Mouse (Mus musculus) lung, postnatal 0 days (tissue): Measurements from ENCODE around the gene E2f4. TPM values are rescaled to one million over a fixed set of nuclear protein-coding genes. Genes with fewer than 3 reads are reported as not detected.

Source experiments
- ATAC-seq: fragments of 200-750 bp; cut with Nextera tagmentation; 2 replicates; pipeline ENCODE4 v1.8.0; 2017; ENCODE audit warnings: moderate library complexity
- DNase-seq: peaks from one replicate; pipeline ENCODE4 v3.0.0-alpha.2; 2016; ENCODE audit warnings: low spot score
- H3K27ac ChIP-seq: fragments of 300-500 bp; sonication (generic); 2 replicates; pipeline ENCODE4 v1.5.1; 2014; ENCODE audit warnings: antibody characterized with exemption, mild to moderate bottlenecking, low read length, mixed read lengths
- H3K27me3 ChIP-seq: fragments of 300-500 bp; sonication (generic); replicated peaks from 2 replicates; pipeline ENCODE4 v1.6.1; 2014; ENCODE audit warnings: low read length, mixed read lengths; ENCODE audit not compliant: insufficient read depth
- H3K36me3 ChIP-seq: fragments of 300-500 bp; sonication (generic); 2 replicates; pipeline ENCODE4 v1.6.1; 2014; ENCODE audit warnings: low read length, mixed read lengths; ENCODE audit not compliant: insufficient read depth
- H3K4me1 ChIP-seq: fragments of 300-500 bp; sonication (generic); 2 replicates; pipeline ENCODE4 v1.6.1; 2014; ENCODE audit warnings: antibody characterized with exemption, low read depth, low read length, mixed read lengths; ENCODE audit not compliant: insufficient read depth
- H3K4me2 ChIP-seq: fragments of 300-500 bp; sonication (generic); replicated peaks from 2 replicates; pipeline ENCODE4 v1.6.1; 2014; ENCODE audit warnings: low read depth, mild to moderate bottlenecking, low read length, moderate library complexity, mixed read lengths
- H3K4me3 ChIP-seq: fragments of 300-500 bp; sonication (generic); 2 replicates; pipeline ENCODE4 v1.5.1; 2014; ENCODE audit warnings: low read depth, low read length
- H3K9ac ChIP-seq: fragments of 300-500 bp; sonication (generic); replicated peaks from 2 replicates; pipeline ENCODE4 v1.6.1; 2014; ENCODE audit warnings: low read depth, mild to moderate bottlenecking
- H3K9me3 ChIP-seq: fragments of 300-500 bp; sonication (generic); 2 replicates; pipeline ENCODE4 v1.6.1; 2016; ENCODE audit warnings: low read length, mixed read lengths
- CTCF ChIP-seq: IDR thresholded peaks from 2 replicates; pipeline ENCODE4 v1.5.1; 2016; ENCODE audit warnings: antibody characterized with exemption, mild to moderate bottlenecking
- EP300 ChIP-seq: IDR thresholded peaks from 2 replicates; pipeline ENCODE4 v1.6.1; 2016; ENCODE audit warnings: antibody characterized with exemption, mild to moderate bottlenecking, control low read depth
- WGBS: fragments of 180-500 bp; shearing (Covaris S2); extraction: QIAGEN DNeasy Blood & Tissue Kit; methylation state at CpG from one replicate; pipeline ENCODE4 v1.1.7; 2014; 5-methylcytosine and 5-hydroxymethylcytosine counted together
- polyA plus RNA-seq: library from polyadenylated mRNA; unstranded; fragments of >200 nt; fragmentation: Nextera tagmentation; extraction: Ambion mirVana; gene quantifications from 2 replicates; pipeline ENCODE4 v1.2.1, GENCODE M21; 2015

The E2f4 gene
- polyA plus RNA-seq, 1 experiment from 2014 or later, result 32.7 TPM

- Histone ChIP-seq H3K27ac (peak within 1 kb of the TSS; percentile 82), H3K4me1 (peaks cover 15% of the 10 kb centered on the region), H3K36me3 (peaks cover 24% of the 10 kb centered on the region), H3K4me2 (peak within 1 kb of the TSS; percentile 99), H3K9me3 (no peaks in the 10 kb centered on the region), H3K9ac (peak within 1 kb of the TSS; percentile 32), H3K27me3 (0 out of 2 replicates have a peak, but pooled peaks cover 6% of the 10 kb centered on the region), H3K4me3 (peak within 1 kb of the TSS; percentile 59)
- peak; percentile 91 for DNase-seq
- TF ChIP-seq EP300, result no peak
- TF ChIP-seq CTCF, result 0 out of 2 replicates have a peak, but pooled peaks have one; percentile 6
- WGBS, result 4% methylated on average over 13 of the region's 14 CpGs
- ATAC-seq, result peak; percentile 83
Observed at GRCm38 (mm10) chr8:105254966-105255350, 42.5 kb upstream of the E2f4 start, which contains the start of gene B3gnt9. B3gnt9 (minus strand) TSS chr8:105255153.

GRCm38 (mm10) chr8:105257318-105258114, 39.9 kb upstream of the E2f4 start:
- 77% methylated on average over 7 of the region's 7 CpGs for WGBS
- Histone ChIP-seq H3K4me1 (peaks cover 16% of the 10 kb centered on the region), H3K27ac (no peak overlapping the region), H3K4me3 (no peak overlapping the region), H3K4me2 (no peak overlapping the region), H3K36me3 (peaks cover 7% of the 10 kb centered on the region), H3K27me3 (0 out of 2 replicates have a peak, but pooled peaks cover 6% of the 10 kb centered on the region), H3K9me3 (no peaks in the 10 kb centered on the region), H3K9ac (no peak overlapping the region)
- ATAC-seq, result no peak
- no peak for TF ChIP-seq CTCF
- TF ChIP-seq EP300, result no peak
- DNase-seq, result no peak

- WGBS, result 13% methylated on average over 55 of the region's 55 CpGs
- peaks cover 19% of the 10 kb centered on the region for H3K4me1 ChIP-seq
- peak overlapping the region; percentile 30 for H3K4me3 ChIP-seq
- H3K9ac ChIP-seq, result 0 out of 2 replicates have a peak overlapping the region, but pooled peaks have one; percentile 3
- no peak for TF ChIP-seq EP300
- TF ChIP-seq CTCF, result peak; percentile 53
- DNase-seq, result peak; percentile 51
- ATAC-seq, result peak; percentile 5; the same call in 1 of the 2 replicates
- H3K36me3 ChIP-seq, result no peaks in the 10 kb centered on the region
- no peaks in the 10 kb centered on the region for H3K9me3 ChIP-seq
- no peak overlapping the region for H3K27ac ChIP-seq
- peak overlapping the region; percentile 67 for H3K4me2 ChIP-seq
- 0 out of 2 replicates have a peak, but pooled peaks cover 6% of the 10 kb centered on the region for H3K27me3 ChIP-seq
Observed at GRCm38 (mm10) chr8:105258911-105259720, 38.3 kb upstream of the E2f4 start.

GRCm38 (mm10) chr8:105259721-105260320, 37.6 kb upstream of the E2f4 start:
- TF ChIP-seq CTCF, result peak; percentile 100
- no peak for TF ChIP-seq EP300
- Histone ChIP-seq H3K27me3 (0 out of 2 replicates have a peak, but pooled peaks cover 6% of the 10 kb centered on the region), H3K9me3 (no peaks in the 10 kb centered on the region), H3K9ac (0 out of 2 replicates have a peak overlapping the region, but pooled peaks have one; percentile 3), H3K27ac (no peak overlapping the region), H3K4me2 (peak overlapping the region; percentile 67), H3K4me1 (peaks cover 23% of the 10 kb centered on the region), H3K36me3 (no peaks in the 10 kb centered on the region), H3K4me3 (peak overlapping the region; percentile 30)
- 6% methylated on average over 30 of the region's 30 CpGs for WGBS
- DNase-seq (peak; percentile 73), ATAC-seq (peak; percentile 43)

- Histone ChIP-seq H3K9me3 (no peaks in the 10 kb centered on the region), H3K27ac (no peak overlapping the region), H3K36me3 (no peaks in the 10 kb centered on the region), H3K27me3 (0 out of 2 replicates have a peak, but pooled peaks cover 6% of the 10 kb centered on the region), H3K9ac (no peak overlapping the region), H3K4me2 (no peak overlapping the region), H3K4me1 (peaks cover 26% of the 10 kb centered on the region), H3K4me3 (no peak overlapping the region)
- TF ChIP-seq EP300, result no peak
- TF ChIP-seq CTCF, result no peak
- WGBS, result 67% methylated on average over 7 of the region's 7 CpGs
- ATAC-seq (peak; percentile 18), DNase-seq (peak; percentile 61)
Observed at GRCm38 (mm10) chr8:105260371-105261099, 36.9 kb upstream of the E2f4 start.
